Mouse (Mus musculus): ENCODE data around the gene Entpd7. TPM values are rescaled to one million over a fixed set of nuclear protein-coding genes. Genes with fewer than 3 reads are reported as not detected.

Entpd7 gene
- 8.1 TPM for polyA plus RNA-seq (2014; fragmentation: Illumina TruSeq; extraction: RNeasy Lipid Tissue Mini Kit (QIAGEN cat#74804); ENCODE audit: low read depth, low replicate concordance)

GRCm38 (mm10) chr19:43689419-43690246 is at the start of gene Entpd7:
Gene Entpd7, plus strand, starts transcription at chr19:43689672.

GRCm38 (mm10) chr19:43674730-43675524 is 14.5 kb upstream of the Entpd7 start, which contains the start of gene Slc25a28:
Gene Slc25a28, minus strand, starts transcription at chr19:43674881.

GRCm38 (mm10) chr19:43752489-43753225 is 63.2 kb downstream of the Entpd7 start, which contains the start of the genes Cutc and Cox15:
Gene Cutc, plus strand, starts transcription at chr19:43752996.
Gene Cox15, minus strand, starts transcription at chr19:43753000.

GRCm38 (mm10) chr19:43781980-43782379 is 92.5 kb downstream of the Entpd7 start, which contains the start of gene Abcc2:
Gene Abcc2, plus strand, starts transcription at chr19:43782192.

Other genes with a start within 250 kb of the Entpd7 start
- 0.88 TPM for gene Cnnm1, start 249.2 kb upstream of the Entpd7 start, polyA plus RNA-seq (2014; fragmentation: Illumina TruSeq; extraction: RNeasy Lipid Tissue Mini Kit (QIAGEN cat#74804); ENCODE audit: low read depth, low replicate concordance)
- gene Got1, start 165.1 kb upstream of the Entpd7 start, polyA plus RNA-seq (2014; fragmentation: Illumina TruSeq; extraction: RNeasy Lipid Tissue Mini Kit (QIAGEN cat#74804); ENCODE audit: low read depth, low replicate concordance) = 7.0 TPM
- 1.2 TPM for gene Nkx2-3, start 77.3 kb upstream of the Entpd7 start, polyA plus RNA-seq (2014; fragmentation: Illumina TruSeq; extraction: RNeasy Lipid Tissue Mini Kit (QIAGEN cat#74804); ENCODE audit: low read depth, low replicate concordance)
- 5.8 TPM for gene Slc25a28, start 14.8 kb upstream of the Entpd7 start, polyA plus RNA-seq (2014; fragmentation: Illumina TruSeq; extraction: RNeasy Lipid Tissue Mini Kit (QIAGEN cat#74804); ENCODE audit: low read depth, low replicate concordance)
- gene Cutc, start 63.3 kb downstream of the Entpd7 start, polyA plus RNA-seq (2014; fragmentation: Illumina TruSeq; extraction: RNeasy Lipid Tissue Mini Kit (QIAGEN cat#74804); ENCODE audit: low read depth, low replicate concordance) = 47.3 TPM
- 18.9 TPM for gene Cox15, start 63.3 kb downstream of the Entpd7 start, polyA plus RNA-seq (2014; fragmentation: Illumina TruSeq; extraction: RNeasy Lipid Tissue Mini Kit (QIAGEN cat#74804); ENCODE audit: low read depth, low replicate concordance)
- 2.1 TPM for gene Abcc2, start 92.5 kb downstream of the Entpd7 start, polyA plus RNA-seq (2014; fragmentation: Illumina TruSeq; extraction: RNeasy Lipid Tissue Mini Kit (QIAGEN cat#74804); ENCODE audit: low read depth, low replicate concordance)

Data from sigmoid colon, adult 10 weeks (tissue).